Mouse (Mus musculus): ENCODE data around the gene Ccdc65.

The Ccdc65 gene

GRCm38 (mm10) chr15:98707766-98708372, at the start of gene Ccdc65:
Ccdc65 (plus strand) TSS chr15:98708207.
- DNase-seq, result peak; percentile 88

GRCm38 (mm10) chr15:98662198-98662566, 45.8 kb upstream of the Ccdc65 start:
- no peak for DNase-seq

- DNase-seq, result peak; percentile 95
Observed at GRCm38 (mm10) chr15:98662567-98663545, 45.2 kb upstream of the Ccdc65 start, which contains the start of gene Ddx23. Ddx23 (minus strand) TSS chr15:98662894.

- DNase-seq, result no peak
Observed at GRCm38 (mm10) chr15:98664042-98664907, 43.7 kb upstream of the Ccdc65 start.

GRCm38 (mm10) chr15:98672592-98672991, 35.4 kb upstream of the Ccdc65 start:
- no peak for DNase-seq

- DNase-seq, result no peak
Observed at GRCm38 (mm10) chr15:98673732-98674131, 34.3 kb upstream of the Ccdc65 start.

GRCm38 (mm10) chr15:98674284-98674993, 33.6 kb upstream of the Ccdc65 start:
- no peak for DNase-seq

GRCm38 (mm10) chr15:98674994-98675545, 32.9 kb upstream of the Ccdc65 start:
- DNase-seq, result no peak

GRCm38 (mm10) chr15:98675634-98676250, 32.3 kb upstream of the Ccdc65 start:
- no peak for DNase-seq

- DNase-seq, result peak; percentile 32
Observed at GRCm38 (mm10) chr15:98676471-98676870, 31.5 kb upstream of the Ccdc65 start.

GRCm38 (mm10) chr15:98676940-98677728, 30.9 kb upstream of the Ccdc65 start, which contains the start of gene Rnd1:
Rnd1 (minus strand) TSS chr15:98677461.
- peak; percentile 88 for DNase-seq

GRCm38 (mm10) chr15:98677977-98678376, 30.0 kb upstream of the Ccdc65 start:
- DNase-seq, result no peak

GRCm38 (mm10) chr15:98680660-98681059, 27.3 kb upstream of the Ccdc65 start:
- no peak for DNase-seq

- no peak for DNase-seq
Observed at GRCm38 (mm10) chr15:98681633-98682032, 26.4 kb upstream of the Ccdc65 start.

GRCm38 (mm10) chr15:98683177-98683576, 24.8 kb upstream of the Ccdc65 start:
- DNase-seq, result no peak

GRCm38 (mm10) chr15:98683746-98684145, 24.3 kb upstream of the Ccdc65 start:
- no peak for DNase-seq

GRCm38 (mm10) chr15:98685926-98686325, 22.1 kb upstream of the Ccdc65 start:
- no peak for DNase-seq

- DNase-seq, result no peak
Observed at GRCm38 (mm10) chr15:98689682-98690081, 18.3 kb upstream of the Ccdc65 start.

GRCm38 (mm10) chr15:98691486-98692147, 16.4 kb upstream of the Ccdc65 start:
- no peak for DNase-seq

GRCm38 (mm10) chr15:98692171-98692715, 15.8 kb upstream of the Ccdc65 start:
- DNase-seq, result peak; percentile 65

Data from kidney, adult 18-20 months (tissue).